Mouse (Mus musculus): Measurements from ENCODE around the gene Ttc32. TPM values are rescaled to one million over a fixed set of nuclear protein-coding genes. Genes with fewer than 3 reads are reported as not detected.
"Not testable (repeated sequence)": the region's sequence is repeated elsewhere in the genome, so short reads cannot be mapped to it uniquely, and the experiment has no call there.

The Ttc32 gene
- total and polyA plus RNA-seq, 3 experiments, result 0.05 TPM; not detected in 2

DNA sequence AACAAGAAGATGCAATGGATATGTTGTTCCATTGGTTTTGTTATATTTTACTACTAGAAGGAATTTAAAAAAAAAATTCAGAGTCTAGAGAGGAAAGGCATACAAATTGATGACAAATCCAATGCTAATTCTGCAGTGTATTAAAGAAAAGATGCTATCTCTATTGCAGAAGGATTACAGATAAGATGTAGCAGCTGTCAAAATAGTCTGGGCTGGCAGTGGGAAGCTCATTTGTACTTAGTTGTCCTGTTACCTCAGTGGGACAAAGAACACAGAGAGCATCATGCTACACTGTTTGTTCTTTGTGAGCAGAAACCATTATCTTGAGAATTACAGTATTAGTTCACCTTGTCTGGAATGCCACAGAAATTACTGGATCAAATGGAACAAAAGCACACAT lies 3.0 kb upstream of the Ttc32 start:
- Histone ChIP-seq H3K9me3 (replicated peaks) (no peaks in the 10 kb centered on the region), H3K4me1 (ENCODE audit: insufficient read depth, low read depth, low read length) (no peaks in the 10 kb centered on the region), H3K36me3 (replicated peaks) (no peaks in the 10 kb centered on the region), H3K4me3 (ENCODE audit: low read depth, low read length) (no peak overlapping the region), H3K27me3 (ENCODE audit: insufficient read depth, low read length) (peaks cover 5% of the 10 kb centered on the region; the same call in 1 of the 2 replicates)
- no peak for TF ChIP-seq TAL1 (conservative IDR thresholded peaks at IDR 0.05; ENCODE audit: low read depth, low read length)
- no peak for TF ChIP-seq CTCF (IDR thresholded peaks at IDR 0.05; ENCODE audit: low read depth, low read length)
- no peak for TF ChIP-seq GATA1 (IDR thresholded peaks at IDR 0.05; ENCODE audit: borderline replicate concordance, low read length)
- TF ChIP-seq GATA2 (IDR thresholded peaks at IDR 0.05; ENCODE audit: borderline replicate concordance, low read depth, low read length), result no peak
- no peak for TF ChIP-seq POLR2AphosphoS5 (IDR thresholded peaks at IDR 0.05; ENCODE audit: insufficient replicate concordance, low read depth, low read length)
- DNase-seq (ENCODE audit: low spot score) (no peak), ATAC-seq (ENCODE audit: extremely low read depth, insufficient number of reproducible peaks, low FRiP score, poor library complexity, severe bottlenecking) (no peak)

DNA sequence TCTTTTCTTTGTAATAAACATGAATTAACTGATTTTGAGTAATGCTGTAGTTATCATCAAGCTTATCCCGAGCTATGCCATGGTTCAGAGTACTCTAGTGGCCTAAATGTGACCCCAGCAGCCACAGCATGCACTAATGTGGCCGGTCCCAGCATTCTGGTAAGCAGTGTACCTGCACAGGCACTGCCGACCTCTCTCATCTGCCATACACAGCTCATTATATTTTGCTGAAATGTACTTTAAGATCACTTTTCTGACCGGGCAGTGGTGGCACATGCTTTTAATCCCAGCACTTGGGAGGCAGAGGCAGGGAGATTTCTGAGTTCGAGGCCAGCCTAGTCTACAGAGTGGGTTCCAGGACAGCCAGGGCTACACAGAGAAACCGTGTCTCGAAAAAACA lies 981 bp upstream of the Ttc32 start:
- H3K4me3 ChIP-seq (ENCODE audit: low read depth, low read length); H3K36me3 ChIP-seq (replicated peaks); DNase-seq (ENCODE audit: low spot score); H3K9me3 ChIP-seq (replicated peaks); ATAC-seq (ENCODE audit: extremely low read depth, insufficient number of reproducible peaks, low FRiP score, poor library complexity, severe bottlenecking); H3K27me3 ChIP-seq (ENCODE audit: insufficient read depth, low read length); H3K4me1 ChIP-seq (ENCODE audit: insufficient read depth, low read depth, low read length): not testable (repeated sequence)

- Histone ChIP-seq H3K36me3 (replicated peaks) (no peaks in the 10 kb centered on the region), H3K4me1 (ENCODE audit: insufficient read depth, low read depth, low read length) (no peaks in the 10 kb centered on the region), H3K9me3 (replicated peaks) (no peaks in the 10 kb centered on the region), H3K27me3 (ENCODE audit: insufficient read depth, low read length) (peaks cover 5% of the 10 kb centered on the region; the same call in 1 of the 2 replicates), H3K4me3 (ENCODE audit: low read depth, low read length) (no peak overlapping the region)
- DNase-seq (ENCODE audit: low spot score) (no peak), ATAC-seq (ENCODE audit: extremely low read depth, insufficient number of reproducible peaks, low FRiP score, poor library complexity, severe bottlenecking) (no peak)
- no peak for TF ChIP-seq GATA2 (IDR thresholded peaks at IDR 0.05; ENCODE audit: borderline replicate concordance, low read depth, low read length)
- TF ChIP-seq POLR2AphosphoS5 (IDR thresholded peaks at IDR 0.05; ENCODE audit: insufficient replicate concordance, low read depth, low read length), result no peak
- TF ChIP-seq TAL1 (conservative IDR thresholded peaks at IDR 0.05; ENCODE audit: low read depth, low read length), result no peak
- TF ChIP-seq CTCF (IDR thresholded peaks at IDR 0.05; ENCODE audit: low read depth, low read length), result no peak
- TF ChIP-seq GATA1 (IDR thresholded peaks at IDR 0.05; ENCODE audit: borderline replicate concordance, low read length), result no peak
Observed at GRCm38 (mm10) chr12:9029506-9029887, 300 bp upstream of the Ttc32 start.

GRCm38 (mm10) chr12:9031166-9031565 lies 1.4 kb downstream of the Ttc32 start:
- Histone ChIP-seq H3K36me3 (replicated peaks) (no peaks in the 10 kb centered on the region), H3K4me3 (ENCODE audit: low read depth, low read length) (no peak overlapping the region), H3K9me3 (replicated peaks) (no peaks in the 10 kb centered on the region), H3K4me1 (ENCODE audit: insufficient read depth, low read depth, low read length) (no peaks in the 10 kb centered on the region), H3K27me3 (ENCODE audit: insufficient read depth, low read length) (peaks cover 5% of the 10 kb centered on the region; the same call in 1 of the 2 replicates)
- no peak for DNase-seq (ENCODE audit: low spot score)
- ATAC-seq (ENCODE audit: extremely low read depth, insufficient number of reproducible peaks, low FRiP score, poor library complexity, severe bottlenecking), result no peak
- TF ChIP-seq CTCF (IDR thresholded peaks at IDR 0.05; ENCODE audit: low read depth, low read length) (no peak), TAL1 (conservative IDR thresholded peaks at IDR 0.05; ENCODE audit: low read depth, low read length) (no peak), POLR2AphosphoS5 (IDR thresholded peaks at IDR 0.05; ENCODE audit: insufficient replicate concordance, low read depth, low read length) (no peak), GATA2 (IDR thresholded peaks at IDR 0.05; ENCODE audit: borderline replicate concordance, low read depth, low read length) (no peak), GATA1 (IDR thresholded peaks at IDR 0.05; ENCODE audit: borderline replicate concordance, low read length) (no peak)

DNA sequence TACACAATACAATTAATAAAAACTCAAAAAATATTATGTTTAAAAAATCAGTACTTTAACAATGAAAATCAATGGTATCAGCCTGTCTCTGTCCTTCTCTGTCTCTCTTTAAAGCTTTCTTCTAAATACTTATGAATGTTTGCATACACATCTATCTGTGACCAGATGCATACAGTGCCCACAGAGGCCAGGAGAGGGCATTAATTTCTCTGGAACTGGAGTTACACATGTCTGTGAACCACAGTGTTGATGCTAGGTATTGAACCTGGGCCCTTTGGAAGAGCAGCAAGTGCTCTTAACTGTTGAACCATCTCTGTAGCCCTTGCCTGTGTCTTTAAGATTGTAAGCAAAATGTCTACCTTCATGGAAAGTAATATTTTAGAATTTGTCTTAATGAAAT lies 3.3 kb downstream of the Ttc32 start:
- DNase-seq (ENCODE audit: low spot score) (no peak), ATAC-seq (ENCODE audit: extremely low read depth, insufficient number of reproducible peaks, low FRiP score, poor library complexity, severe bottlenecking) (no peak)
- H3K36me3 ChIP-seq (replicated peaks), result no peaks in the 10 kb centered on the region
- H3K4me3 ChIP-seq (ENCODE audit: low read depth, low read length), result no peak overlapping the region
- H3K27me3 ChIP-seq (ENCODE audit: insufficient read depth, low read length), result peaks cover 5% of the 10 kb centered on the region; the same call in 1 of the 2 replicates
- H3K4me1 ChIP-seq (ENCODE audit: insufficient read depth, low read depth, low read length), result no peaks in the 10 kb centered on the region
- no peaks in the 10 kb centered on the region for H3K9me3 ChIP-seq (replicated peaks)
- no peak for TF ChIP-seq GATA2 (IDR thresholded peaks at IDR 0.05; ENCODE audit: borderline replicate concordance, low read depth, low read length)
- TF ChIP-seq POLR2AphosphoS5 (IDR thresholded peaks at IDR 0.05; ENCODE audit: insufficient replicate concordance, low read depth, low read length), result no peak
- TF ChIP-seq GATA1 (IDR thresholded peaks at IDR 0.05; ENCODE audit: borderline replicate concordance, low read length), result no peak
- no peak for TF ChIP-seq CTCF (IDR thresholded peaks at IDR 0.05; ENCODE audit: low read depth, low read length)
- no peak for TF ChIP-seq TAL1 (conservative IDR thresholded peaks at IDR 0.05; ENCODE audit: low read depth, low read length)

DNA sequence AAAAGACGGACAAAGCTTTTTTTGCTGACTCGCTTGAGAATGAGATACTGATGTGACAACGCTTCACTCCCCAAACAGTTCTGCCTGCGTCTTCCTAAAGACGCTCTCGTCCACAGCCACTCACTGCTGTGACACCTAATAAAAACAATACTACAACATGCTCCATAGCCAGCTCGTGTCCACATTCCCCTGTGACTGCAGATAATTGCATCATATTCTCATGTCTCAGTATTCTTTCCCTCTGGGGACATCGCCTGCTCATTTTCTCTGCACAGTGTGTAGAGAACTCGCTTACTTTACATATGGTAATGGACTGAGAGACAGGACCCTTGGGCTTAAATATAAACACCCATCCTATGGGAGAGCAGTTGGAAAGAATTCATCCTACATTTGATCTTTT lies 6.6 kb downstream of the Ttc32 start:
- no peaks in the 10 kb centered on the region for H3K27me3 ChIP-seq (ENCODE audit: insufficient read depth, low read length)

GRCm38 (mm10) chr12:9040177-9040576 lies 10.4 kb downstream of the Ttc32 start:
- ATAC-seq (ENCODE audit: extremely low read depth, insufficient number of reproducible peaks, low FRiP score, poor library complexity, severe bottlenecking) (no peak), DNase-seq (ENCODE audit: low spot score) (no peak)
- H3K36me3 ChIP-seq (replicated peaks), result no peaks in the 10 kb centered on the region
- no peaks in the 10 kb centered on the region for H3K9me3 ChIP-seq (replicated peaks)
- no peak overlapping the region for H3K4me3 ChIP-seq (ENCODE audit: low read depth, low read length)
- TF ChIP-seq TAL1 (conservative IDR thresholded peaks at IDR 0.05; ENCODE audit: low read depth, low read length) (no peak), POLR2AphosphoS5 (IDR thresholded peaks at IDR 0.05; ENCODE audit: insufficient replicate concordance, low read depth, low read length) (no peak), GATA2 (IDR thresholded peaks at IDR 0.05; ENCODE audit: borderline replicate concordance, low read depth, low read length) (no peak)
- no peaks in the 10 kb centered on the region for H3K4me1 ChIP-seq (ENCODE audit: insufficient read depth, low read depth, low read length)
- no peaks in the 10 kb centered on the region for H3K27me3 ChIP-seq (ENCODE audit: insufficient read depth, low read length)

More for the DNA sequence above, 6.6 kb downstream of the Ttc32 start:
- no peaks in the 10 kb centered on the region for H3K4me1 ChIP-seq (ENCODE audit: insufficient read depth, low read depth, low read length)
- no peak for DNase-seq (ENCODE audit: low spot score)
- TF ChIP-seq GATA1 (IDR thresholded peaks at IDR 0.05; ENCODE audit: borderline replicate concordance, low read length), result no peak
- no peak for TF ChIP-seq GATA2 (IDR thresholded peaks at IDR 0.05; ENCODE audit: borderline replicate concordance, low read depth, low read length)
- no peak for TF ChIP-seq CTCF (IDR thresholded peaks at IDR 0.05; ENCODE audit: low read depth, low read length)
- no peak for TF ChIP-seq TAL1 (conservative IDR thresholded peaks at IDR 0.05; ENCODE audit: low read depth, low read length)
- TF ChIP-seq POLR2AphosphoS5 (IDR thresholded peaks at IDR 0.05; ENCODE audit: insufficient replicate concordance, low read depth, low read length), result no peak
- ATAC-seq (ENCODE audit: extremely low read depth, insufficient number of reproducible peaks, low FRiP score, poor library complexity, severe bottlenecking), result no peak
- no peaks in the 10 kb centered on the region for H3K36me3 ChIP-seq (replicated peaks)
- no peaks in the 10 kb centered on the region for H3K9me3 ChIP-seq (replicated peaks)
- H3K4me3 ChIP-seq (ENCODE audit: low read depth, low read length), result no peak overlapping the region

Data from G1E (cell line).